Mouse (Mus musculus): Measurements from ENCODE around the gene Nek10. TPM values are rescaled to one million over a fixed set of nuclear protein-coding genes. Genes with fewer than 3 reads are reported as not detected.

Nek10 gene
- polyA plus RNA-seq, 1 experiment from 2014 or later, result 0.09 TPM

- Histone ChIP-seq H3K9ac (replicated peaks) (no peak overlapping the region), H3K4me1 (no peaks in the 10 kb centered on the region), H3K27ac (replicated peaks) (no peak overlapping the region), H3K27me3 (no peaks in the 10 kb centered on the region), H3K9me3 (no peaks in the 10 kb centered on the region), H3K4me2 (replicated peaks) (no peak overlapping the region), H3K4me3 (no peak overlapping the region), H3K36me3 (no peaks in the 10 kb centered on the region)
- 84% methylated on average over 2 of the region's 2 CpGs for WGBS
- no peak for ATAC-seq (replicated peaks)
These were observed 31.1 kb downstream of the Nek10 start for GRCm38 (mm10) chr14:14834266-14834665.

- H3K4me2 ChIP-seq (replicated peaks), result no peak overlapping the region
- H3K4me3 ChIP-seq, result no peak overlapping the region
- WGBS, result 83% methylated on average over 4 of the region's 4 CpGs
- H3K9me3 ChIP-seq, result no peaks in the 10 kb centered on the region
- H3K4me1 ChIP-seq, result no peaks in the 10 kb centered on the region
- no peak overlapping the region for H3K27ac ChIP-seq (replicated peaks)
- H3K9ac ChIP-seq (replicated peaks), result no peak overlapping the region
- no peaks in the 10 kb centered on the region for H3K27me3 ChIP-seq
- no peaks in the 10 kb centered on the region for H3K36me3 ChIP-seq
- no peak for ATAC-seq (replicated peaks)
These were observed 34.4 kb downstream of the Nek10 start for GRCm38 (mm10) chr14:14837627-14838026.

- Histone ChIP-seq H3K36me3 (no peaks in the 10 kb centered on the region), H3K27me3 (no peaks in the 10 kb centered on the region), H3K27ac (replicated peaks) (no peak overlapping the region), H3K9ac (replicated peaks) (no peak overlapping the region), H3K4me3 (no peak overlapping the region), H3K4me1 (no peaks in the 10 kb centered on the region), H3K4me2 (replicated peaks) (no peak overlapping the region), H3K9me3 (no peaks in the 10 kb centered on the region)
- 57% methylated on average over 1 of the region's 1 CpGs for WGBS
- ATAC-seq (replicated peaks), result no peak
These were observed 34.9 kb downstream of the Nek10 start for GRCm38 (mm10) chr14:14838109-14838508.

GRCm38 (mm10) chr14:14842734-14843530 is 39.7 kb downstream of the Nek10 start:
- 74% methylated on average over 8 of the region's 8 CpGs for WGBS
- ATAC-seq (replicated peaks), result no peak
- no peak overlapping the region for H3K4me3 ChIP-seq

GRCm38 (mm10) chr14:14852838-14853237 is 49.6 kb downstream of the Nek10 start:
- H3K9me3 ChIP-seq, result no peaks in the 10 kb centered on the region
- H3K4me2 ChIP-seq (replicated peaks), result no peak overlapping the region
- no peak; the same call in 1 of the 2 replicates for ATAC-seq (replicated peaks)
- WGBS, result 67% methylated on average over 3 of the region's 3 CpGs
- no peak overlapping the region for H3K27ac ChIP-seq (replicated peaks)
- H3K27me3 ChIP-seq, result no peaks in the 10 kb centered on the region
- H3K4me3 ChIP-seq, result no peak overlapping the region
- no peaks in the 10 kb centered on the region for H3K36me3 ChIP-seq
- no peaks in the 10 kb centered on the region for H3K4me1 ChIP-seq
- H3K9ac ChIP-seq (replicated peaks), result no peak overlapping the region

More at GRCm38 (mm10) chr14:14842734-14843530, 39.7 kb downstream of the Nek10 start:
- Histone ChIP-seq H3K36me3 (no peaks in the 10 kb centered on the region), H3K27me3 (no peaks in the 10 kb centered on the region), H3K4me1 (no peaks in the 10 kb centered on the region), H3K9me3 (no peaks in the 10 kb centered on the region), H3K9ac (replicated peaks) (no peak overlapping the region), H3K4me2 (replicated peaks) (no peak overlapping the region), H3K27ac (replicated peaks) (no peak overlapping the region)

- no peaks in the 10 kb centered on the region for H3K36me3 ChIP-seq
- no peaks in the 10 kb centered on the region for H3K4me1 ChIP-seq
- H3K27me3 ChIP-seq, result no peaks in the 10 kb centered on the region
- H3K9me3 ChIP-seq, result no peaks in the 10 kb centered on the region
- H3K4me3 ChIP-seq, result no peak overlapping the region
- WGBS, result 48% methylated on average over 3 of the region's 3 CpGs
- H3K27ac ChIP-seq (replicated peaks), result no peak overlapping the region
- ATAC-seq (replicated peaks), result no peak
- H3K9ac ChIP-seq (replicated peaks), result no peak overlapping the region
- no peak overlapping the region for H3K4me2 ChIP-seq (replicated peaks)
These were observed 57.1 kb downstream of the Nek10 start for GRCm38 (mm10) chr14:14860331-14860730.

GRCm38 (mm10) chr14:14863690-14864356 is 60.6 kb downstream of the Nek10 start:
- peak; percentile 89 for ATAC-seq (replicated peaks)
- no peak overlapping the region for H3K9ac ChIP-seq (replicated peaks)
- H3K4me2 ChIP-seq (replicated peaks), result peak overlapping the region; percentile 15; the same call in 1 of the 2 replicates
- H3K4me3 ChIP-seq, result no peak overlapping the region
- WGBS, result 18% methylated on average over 7 of the region's 7 CpGs
- H3K27me3 ChIP-seq, result no peaks in the 10 kb centered on the region
- H3K27ac ChIP-seq (replicated peaks), result no peak overlapping the region
- no peaks in the 10 kb centered on the region for H3K4me1 ChIP-seq
- H3K36me3 ChIP-seq, result no peaks in the 10 kb centered on the region
- no peaks in the 10 kb centered on the region for H3K9me3 ChIP-seq

- no peak overlapping the region for H3K4me3 ChIP-seq
- H3K9ac ChIP-seq (replicated peaks), result no peak overlapping the region
- 85% methylated on average over 2 of the region's 2 CpGs for WGBS
- H3K4me2 ChIP-seq (replicated peaks), result no peak overlapping the region
- peaks cover 3% of the 10 kb centered on the region for H3K4me1 ChIP-seq
- H3K9me3 ChIP-seq, result no peaks in the 10 kb centered on the region
- H3K27me3 ChIP-seq, result no peaks in the 10 kb centered on the region
- no peak for ATAC-seq (replicated peaks)
- H3K27ac ChIP-seq (replicated peaks), result no peak overlapping the region
- H3K36me3 ChIP-seq, result no peaks in the 10 kb centered on the region
These were observed 66.0 kb downstream of the Nek10 start for GRCm38 (mm10) chr14:14869239-14869638.

- Histone ChIP-seq H3K4me1 (peaks cover 3% of the 10 kb centered on the region), H3K9me3 (no peaks in the 10 kb centered on the region), H3K4me3 (no peak overlapping the region), H3K4me2 (replicated peaks) (no peak overlapping the region), H3K27me3 (no peaks in the 10 kb centered on the region), H3K9ac (replicated peaks) (no peak overlapping the region), H3K36me3 (no peaks in the 10 kb centered on the region), H3K27ac (replicated peaks) (no peak overlapping the region)
- WGBS, result 66% methylated on average over 2 of the region's 2 CpGs
- peak; percentile 51; the same call in 1 of the 2 replicates for ATAC-seq (replicated peaks)
These were observed 66.8 kb downstream of the Nek10 start for GRCm38 (mm10) chr14:14870059-14870458.

- no peak overlapping the region for H3K9ac ChIP-seq (replicated peaks)
- H3K4me2 ChIP-seq (replicated peaks), result no peak overlapping the region
- WGBS, result 75% methylated on average over 3 of the region's 3 CpGs
- H3K4me1 ChIP-seq, result peaks cover 3% of the 10 kb centered on the region
- no peak overlapping the region for H3K27ac ChIP-seq (replicated peaks)
- no peaks in the 10 kb centered on the region for H3K27me3 ChIP-seq
- H3K9me3 ChIP-seq, result no peaks in the 10 kb centered on the region
- no peak for ATAC-seq (replicated peaks)
- no peak overlapping the region for H3K4me3 ChIP-seq
- no peaks in the 10 kb centered on the region for H3K36me3 ChIP-seq
These were observed 67.2 kb downstream of the Nek10 start for GRCm38 (mm10) chr14:14870463-14870862.

- ATAC-seq (replicated peaks), result no peak
- 78% methylated on average over 1 of the region's 1 CpGs for WGBS
- H3K4me1 ChIP-seq, result peaks cover 3% of the 10 kb centered on the region
These were observed 67.9 kb downstream of the Nek10 start for GRCm38 (mm10) chr14:14871121-14871520.

GRCm38 (mm10) chr14:14871700-14872099 is 68.5 kb downstream of the Nek10 start:
- no peak overlapping the region for H3K9ac ChIP-seq (replicated peaks)
- WGBS, result 56% methylated on average over 4 of the region's 4 CpGs
- no peaks in the 10 kb centered on the region for H3K36me3 ChIP-seq
- no peak overlapping the region for H3K27ac ChIP-seq (replicated peaks)
- H3K9me3 ChIP-seq, result no peaks in the 10 kb centered on the region
- peaks cover 3% of the 10 kb centered on the region for H3K4me1 ChIP-seq
- H3K4me3 ChIP-seq, result no peak overlapping the region
- H3K4me2 ChIP-seq (replicated peaks), result no peak overlapping the region
- peak; percentile 71 for ATAC-seq (replicated peaks)
- no peaks in the 10 kb centered on the region for H3K27me3 ChIP-seq

More at GRCm38 (mm10) chr14:14871121-14871520, 67.9 kb downstream of the Nek10 start:
- Histone ChIP-seq H3K4me2 (replicated peaks) (no peak overlapping the region), H3K9ac (replicated peaks) (no peak overlapping the region), H3K4me3 (no peak overlapping the region), H3K27me3 (no peaks in the 10 kb centered on the region), H3K27ac (replicated peaks) (no peak overlapping the region), H3K36me3 (no peaks in the 10 kb centered on the region), H3K9me3 (no peaks in the 10 kb centered on the region)

Measured in forebrain, embryonic 15.5 days (tissue).